8 mouse cellular contexts compared by ENCODE assay signal in the genomic region with DNA sequence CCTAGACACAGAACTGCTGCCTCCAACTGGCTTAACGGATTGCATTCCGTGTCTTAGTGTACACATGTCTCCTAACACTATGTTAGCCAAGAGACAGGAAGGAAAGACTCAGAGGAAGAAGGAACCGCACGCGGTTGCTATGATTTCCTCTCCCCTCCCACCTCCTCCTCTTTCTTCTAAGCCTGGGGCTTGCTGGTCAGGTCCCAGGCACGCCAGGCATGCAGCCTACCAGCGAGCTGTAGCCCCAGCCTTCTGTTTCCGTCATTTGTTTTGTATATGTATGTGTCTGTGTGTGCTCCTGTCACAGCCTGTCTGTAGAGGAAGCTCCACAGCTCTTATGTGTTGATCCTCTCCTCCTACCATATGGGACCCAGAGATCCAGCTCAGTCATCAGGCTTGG. TPM values are rescaled to one million over a fixed set of nuclear protein-coding genes. Genes with fewer than 3 reads are reported as not detected.
A peak's percentile ranks its signal among the peaks of the same experiment; 100 is the strongest.
DNase-seq lines count a peak whose midpoint lies in the region; ATAC-seq lines count a peak whose summit lies in the region.

No protein-coding gene starts in this region.

- H3K9me3 ChIP-seq in stomach, embryonic 15.5 days: no peaks in the 10 kb centered on the region

- H3K27me3 ChIP-seq in stomach, embryonic 15.5 days (replicated peaks): no peaks in the 10 kb centered on the region

- no peaks in the 10 kb centered on the region for H3K36me3 ChIP-seq in stomach, embryonic 15.5 days

- DNase-seq in CD4-positive helper T cell, adult 2 months (ENCODE audit: low read depth, low spot score): peak; percentile 88
- peak; percentile 51 for DNase-seq in heart, adult 8-10 months (ENCODE audit: low spot score)
- peak; percentile 6 for DNase-seq in kidney, adult 18-20 months
- DNase-seq in lung, adult 18-20 months: peak; percentile 17 to 36
- no peak for DNase-seq in cerebellum, adult 11-12 months
- DNase-seq in layer of hippocampus, adult 8-10 months (ENCODE audit: low spot score in 2 of 2): no peak

- H3K27ac ChIP-seq in stomach, embryonic 15.5 days: peak overlapping the region; percentile 59; the same call in 1 of the 2 replicates

- no peak overlapping the region for H3K9ac ChIP-seq in stomach, embryonic 15.5 days

- no peak overlapping the region for H3K4me3 ChIP-seq in stomach, embryonic 15.5 days (replicated peaks)

- ATAC-seq in activated CD4-positive, CD25-positive, alpha-beta regulatory T cell, adult 4 months: peak; percentile 99
- peak; percentile 75; the same call in 1 of the 2 replicates for ATAC-seq in stomach, embryonic 15.5 days (ENCODE audit: insufficient read depth, low FRiP score, low read depth)

- H3K4me1 ChIP-seq in stomach, embryonic 15.5 days: no peaks in the 10 kb centered on the region

- 0 out of 2 replicates have a peak overlapping the region, but pooled peaks have one; percentile 5 for H3K4me2 ChIP-seq in stomach, embryonic 15.5 days

- 6% methylated on average over 8 of the region's 8 CpGs for WGBS in stomach, embryonic 15.5 days

RNA-seq across cellular contexts. Expression of a gene that starts 20.6 kb away (rescaled TPM):
- polyA plus RNA-seq in activated CD4-positive, CD25-positive, alpha-beta regulatory T cell, adult 4 months (2017; shearing (Covaris generic)): 1 to 10 TPM; 1.4 to 2.3 TPM
- total RNA-seq in heart, adult 8-10 months (2022): 10 to 100 TPM; 20.2 to 24.5 (median 21.0) TPM
- 17.8 and 19.9 TPM in 2 replicates for polyA plus RNA-seq in stomach, embryonic 15.5 days (2015; fragmentation: Nextera tagmentation; extraction: Ambion mirVana)
- total RNA-seq in layer of hippocampus, adult 8-10 months (2022): 10 to 100 TPM; 82.6 to 92.2 (median 84.5) TPM

Comparison
In these comparisons a context has a peak if more than half of its experiments do, and no peak if none do; other contexts are left out.
1. DNase-seq: peak in CD4-positive helper T cell, adult 2 months (single experiment), heart, adult 8-10 months (single experiment), kidney, adult 18-20 months (single experiment) and lung, adult 18-20 months (2 of 2); none in cerebellum, adult 11-12 months (single experiment) and layer of hippocampus, adult 8-10 months (0 of 2).